In genomic region chr5:136882788-136883439, GRCm38 (mm10) we compare ENCODE assay signal across 8 mouse cellular contexts. TPM values are rescaled to one million over a fixed set of nuclear protein-coding genes. Genes with fewer than 3 reads are reported as not detected.
DNase-seq lines count a peak whose midpoint lies in the region; ATAC-seq and TF ChIP-seq lines count a peak whose summit lies in the region.

Gene Col26a1 (minus strand): TSS chr5:136883209.

- no peak for TF ChIP-seq CTCF in gastrocnemius, adult 2 months (IDR thresholded peaks at IDR 0.05)
- TF ChIP-seq CTCF in thymus, adult 2 months (IDR thresholded peaks at IDR 0.05; ENCODE audit: borderline replicate concordance, control insufficient read depth, extremely low read depth, insufficient read depth, low read length, poor library complexity): no peak
- no peak for TF ChIP-seq CTCF in liver, embryonic 14.5 days (IDR thresholded peaks at IDR 0.05; ENCODE audit: low read depth)
- TF ChIP-seq CTCF in stomach, postnatal 0 days (IDR thresholded peaks at IDR 0.05; ENCODE audit: low read depth): no peak

- 6% methylated on average over 44 of the region's 44 CpGs for WGBS in thymus, adult 2 months
- WGBS in hindbrain, embryonic 12.5 days: 1% methylated on average over 44 of the region's 44 CpGs
- 2% methylated on average over 44 of the region's 44 CpGs for WGBS in liver, embryonic 14.5 days (ENCODE audit: insufficient replicate concordance)
- 2% methylated on average over 42 of the region's 44 CpGs for WGBS in stomach, postnatal 0 days

- H3K9me3 ChIP-seq in hindbrain, embryonic 12.5 days (replicated peaks): no peaks in the 10 kb centered on the region
- no peaks in the 10 kb centered on the region for H3K9me3 ChIP-seq in liver, embryonic 14.5 days (ENCODE audit: control insufficient read depth, low read length)
- H3K9me3 ChIP-seq in stomach, postnatal 0 days (ENCODE audit: control insufficient read depth, low read length): no peaks in the 10 kb centered on the region

- H3K27me3 ChIP-seq in thymus, adult 2 months (ENCODE audit: control insufficient read depth, insufficient read depth, low read length): peaks cover 9% of the 10 kb centered on the region; the same call in 1 of the 2 replicates
- peaks cover 37% of the 10 kb centered on the region for H3K27me3 ChIP-seq in hindbrain, embryonic 12.5 days
- H3K27me3 ChIP-seq in liver, embryonic 14.5 days (ENCODE audit: control insufficient read depth, insufficient read depth, low read length): peaks cover 26% of the 10 kb centered on the region
- H3K27me3 ChIP-seq in stomach, postnatal 0 days (ENCODE audit: control insufficient read depth, insufficient read depth, low read length): peaks cover 5% of the 10 kb centered on the region

- intact Hi-C loops in gastrocnemius, adult 2 months (cut with DNase I): no loop called here

- no peaks in the 10 kb centered on the region for H3K36me3 ChIP-seq in thymus, adult 2 months (ENCODE audit: control insufficient read depth, insufficient read depth, low read length)
- no peaks in the 10 kb centered on the region for H3K36me3 ChIP-seq in hindbrain, embryonic 12.5 days
- H3K36me3 ChIP-seq in liver, embryonic 14.5 days (replicated peaks; ENCODE audit: control insufficient read depth, insufficient read depth, low read depth): no peaks in the 10 kb centered on the region
- no peaks in the 10 kb centered on the region for H3K36me3 ChIP-seq in stomach, postnatal 0 days (ENCODE audit: control insufficient read depth, insufficient read depth, low read length)

- peak; percentile 50; the same call in 1 of the 2 replicates for ATAC-seq in hindbrain, embryonic 12.5 days (ENCODE audit: low FRiP score)
- no peak for ATAC-seq in liver, embryonic 14.5 days (ENCODE audit: insufficient read depth)
- peak; percentile 47; the same call in 1 of the 2 replicates for ATAC-seq in stomach, postnatal 0 days (ENCODE audit: low FRiP score, low TSS enrichment)

- peak within 1 kb of the TSS; percentile 1; the same call in 1 of the 2 replicates for H3K27ac ChIP-seq in gastrocnemius, adult 2 months
- H3K27ac ChIP-seq in thymus, adult 2 months (ENCODE audit: control insufficient read depth, insufficient read depth, low read length): no peak within 1 kb of the TSS
- peak within 1 kb of the TSS; percentile 60 for H3K27ac ChIP-seq in hindbrain, embryonic 12.5 days
- no peak within 1 kb of the TSS for H3K27ac ChIP-seq in liver, embryonic 14.5 days
- no peak within 1 kb of the TSS for H3K27ac ChIP-seq in stomach, postnatal 0 days (replicated peaks)

- no peak for TF ChIP-seq EP300 in liver, embryonic 14.5 days (IDR thresholded peaks at IDR 0.05; ENCODE audit: low read depth)
- no peak for TF ChIP-seq EP300 in stomach, postnatal 0 days (optimal IDR thresholded peaks at IDR 0.05)

- TF ChIP-seq POLR2A in thymus, adult 2 months (IDR thresholded peaks at IDR 0.05; ENCODE audit: control insufficient read depth, extremely low read depth, insufficient read depth, low read length, poor library complexity): no peak

- peak within 1 kb of the TSS; percentile 81 for H3K4me2 ChIP-seq in hindbrain, embryonic 12.5 days (replicated peaks)
- H3K4me2 ChIP-seq in liver, embryonic 14.5 days (ENCODE audit: low read depth): peak within 1 kb of the TSS; percentile 32; the same call in 1 of the 2 replicates
- H3K4me2 ChIP-seq in stomach, postnatal 0 days (replicated peaks; ENCODE audit: low read depth): peak within 1 kb of the TSS; percentile 58

- H3K4me1 ChIP-seq in thymus, adult 2 months (replicated peaks; ENCODE audit: control insufficient read depth, insufficient read depth, low read length): no peaks in the 10 kb centered on the region
- H3K4me1 ChIP-seq in hindbrain, embryonic 12.5 days: peaks cover 22% of the 10 kb centered on the region
- H3K4me1 ChIP-seq in liver, embryonic 14.5 days (replicated peaks; ENCODE audit: control insufficient read depth in 2 of 2, insufficient read depth in 2 of 2, low read length in 1 of 2): no peaks in the 10 kb centered on the region
- H3K4me1 ChIP-seq in stomach, postnatal 0 days (replicated peaks; ENCODE audit: control insufficient read depth, insufficient read depth): no peaks in the 10 kb centered on the region

- DNase-seq in gastrocnemius, adult 2 months: peak; percentile 52
- no peak for DNase-seq in gastrocnemius, adult 8-10 months (ENCODE audit: low spot score in 2 of 2)
- DNase-seq in thymus, postnatal 4 days: peak; percentile 32
- no peak for DNase-seq in thymus, adult 2 months
- DNase-seq in liver, embryonic 14.5 days (ENCODE audit: low read depth in 3 of 3, low spot score in 3 of 3): no peak
- DNase-seq in stomach, postnatal 0 days (ENCODE audit: low spot score): peak; percentile 22
- no peak for DNase-seq in cerebellum, adult 9-10 months

- peak within 1 kb of the TSS; percentile 73 for H3K9ac ChIP-seq in hindbrain, embryonic 12.5 days
- H3K9ac ChIP-seq in liver, embryonic 14.5 days (replicated peaks): no peak within 1 kb of the TSS
- peak within 1 kb of the TSS; percentile 53 for H3K9ac ChIP-seq in stomach, postnatal 0 days (ENCODE audit: low read length)

- H3K4me3 ChIP-seq in gastrocnemius, adult 2 months: peak within 1 kb of the TSS; percentile 80
- H3K4me3 ChIP-seq in thymus, adult 2 months (ENCODE audit: control insufficient read depth, insufficient read depth, low read length): no peak within 1 kb of the TSS
- H3K4me3 ChIP-seq in hindbrain, embryonic 12.5 days: peak within 1 kb of the TSS; percentile 53
- peak within 1 kb of the TSS in 1 of 2 experiments; percentile 21; a peak in 1 of 4 replicates for H3K4me3 ChIP-seq in liver, embryonic 14.5 days (ENCODE audit: insufficient read depth in 1 of 2, low read depth in 2 of 2, low read length in 2 of 2)
- peak within 1 kb of the TSS; percentile 38 for H3K4me3 ChIP-seq in stomach, postnatal 0 days (ENCODE audit: low read depth, low read length)

RNA-seq across cellular contexts. Expression of gene Col26a1, which starts in this region (rescaled TPM):
- 1 to 10 TPM; 1.4 to 2.1 TPM for total RNA-seq in gastrocnemius, adult 2 months (2021)
- 1 to 10 TPM in 1 of 4 experiments, under 1 TPM in 3; 0.19 to 1.0 (median 0.28) TPM for total RNA-seq in gastrocnemius, adult 8-10 months (2022)
- polyA plus RNA-seq in thymus, adult 2 months (2012; rRNA removed): 0.22 and 0.66 TPM in 2 replicates
- 115 and 124 TPM in 2 replicates for polyA plus RNA-seq in hindbrain, embryonic 12.5 days (2016; fragmentation: Nextera tagmentation; extraction: Ambion mirVana)
- polyA plus RNA-seq in liver, embryonic 14.5 days (2012; rRNA removed): 0.10 and 0.18 TPM in 2 replicates
- 0.06 and 0.10 TPM in 2 replicates for polyA plus RNA-seq in liver, embryonic 14.5 days (2014; fragmentation: Nextera tagmentation; extraction: Ambion mirVana)
- 2.9 and 3.5 TPM in 2 replicates for polyA plus RNA-seq in stomach, postnatal 0 days (2015; fragmentation: Nextera tagmentation; extraction: Ambion mirVana)

Comparison
In these comparisons a context has a peak if more than half of its experiments do, and no peak if none do; other contexts are left out.
1. RNA of gene Col26a1 (polyA plus RNA-seq): 115 to 124 TPM in hindbrain, embryonic 12.5 days; 2.9 to 3.5 TPM in stomach, postnatal 0 days, 0.22 to 0.66 TPM in thymus, adult 2 months and 0.06 to 0.18 TPM in liver, embryonic 14.5 days; every median in the first group is over 10 times any median in the second.
2. DNase-seq: peak in gastrocnemius, adult 2 months (single experiment), thymus, postnatal 4 days (single experiment) and stomach, postnatal 0 days (single experiment); none in gastrocnemius, adult 8-10 months (0 of 2), thymus, adult 2 months (single experiment), liver, embryonic 14.5 days (0 of 3) and cerebellum, adult 9-10 months (single experiment).
3. H3K27ac ChIP-seq: peak in gastrocnemius, adult 2 months (single experiment) and hindbrain, embryonic 12.5 days (single experiment); none in thymus, adult 2 months (single experiment), liver, embryonic 14.5 days (single experiment) and stomach, postnatal 0 days (single experiment).
4. Peak in every context shown above with its lines, with median percentiles within 50 percentile points of each other: H3K4me2 ChIP-seq.